Mouse (Mus musculus) limb, embryonic 14.5 days (tissue): ENCODE measurements around the gene Hspa2. TPM values are rescaled to one million over a fixed set of nuclear protein-coding genes. Genes with fewer than 3 reads are reported as not detected.
A peak's percentile ranks its signal among the peaks of the same experiment; 100 is the strongest.

Experiments
- ATAC-seq: fragments of 200-750 bp; cut with Nextera tagmentation; 2 replicates; pipeline ENCODE4 v1.8.0; 2017; ENCODE audit warnings: low read depth, moderate number of reproducible peaks, moderate TSS enrichment; ENCODE audit not compliant: low FRiP score
- DNase-seq: peaks from one replicate; pipeline ENCODE4 v3.0.0-alpha.2; 2015; ENCODE audit warnings: low spot score
- H3K27ac ChIP-seq: fragments of 300-500 bp; sonication (generic); replicated peaks from 2 replicates; pipeline ENCODE4 v1.5.1; 2014; ENCODE audit warnings: low read depth, mild to moderate bottlenecking, low read length, moderate library complexity, mixed read lengths
- H3K27me3 ChIP-seq: fragments of 300-500 bp; sonication (generic); 2 replicates; pipeline ENCODE4 v1.6.1; 2014; ENCODE audit warnings: low read length, mixed read lengths; ENCODE audit not compliant: control insufficient read depth, insufficient read depth
- H3K36me3 ChIP-seq: fragments of 300-500 bp; sonication (generic); 2 replicates; pipeline ENCODE4 v1.6.1; 2014; ENCODE audit warnings: mild to moderate bottlenecking, low read length, moderate library complexity, mixed read lengths; ENCODE audit not compliant: control insufficient read depth, insufficient read depth
- H3K4me1 ChIP-seq: fragments of 300-500 bp; sonication (generic); 2 replicates; pipeline ENCODE4 v1.6.1; 2014; ENCODE audit warnings: antibody characterized with exemption, low read length, mixed read lengths; ENCODE audit not compliant: control insufficient read depth, insufficient read depth
- H3K4me2 ChIP-seq: fragments of 300-500 bp; sonication (generic); replicated peaks from 2 replicates; pipeline ENCODE4 v1.6.1; 2014; ENCODE audit warnings: low read depth, mild to moderate bottlenecking, low read length, moderate library complexity; ENCODE audit not compliant: severe bottlenecking
- H3K4me3 ChIP-seq: fragments of 300-500 bp; sonication (generic); replicated peaks from 2 replicates; pipeline ENCODE4 v1.5.1; 2014; ENCODE audit warnings: low read length
- H3K9ac ChIP-seq: fragments of 300-500 bp; sonication (generic); 2 replicates; pipeline ENCODE4 v1.6.1; 2014; ENCODE audit warnings: mild to moderate bottlenecking, low read depth, low read length, moderate library complexity; ENCODE audit not compliant: severe bottlenecking
- H3K9me3 ChIP-seq: fragments of 300-500 bp; sonication (generic); 2 replicates; pipeline ENCODE4 v1.6.1; 2016; ENCODE audit warnings: low read length; ENCODE audit not compliant: control insufficient read depth
- POLR2A ChIP-seq: fragments of 200-500 bp; IDR thresholded peaks from 2 replicates; pipeline ENCODE4 v1.8.0; 2012; ENCODE audit warnings: inconsistent platforms, mild to moderate bottlenecking, moderate library complexity, borderline replicate concordance; ENCODE audit not compliant: insufficient read depth, insufficient read length; ENCODE audit errors: extremely low read depth
- WGBS: fragments of 180-500 bp; shearing (Covaris S2); extraction: QIAGEN DNeasy Blood & Tissue Kit; methylation state at CpG from one replicate; pipeline ENCODE4 v1.1.7; 2014; 5-methylcytosine and 5-hydroxymethylcytosine counted together
- polyA plus RNA-seq, 2 experiments: library from polyadenylated mRNA; depleted of rRNA in 1 of 2; stranded (reverse) in 1 of 2; unstranded in 1 of 2; fragments of >200 nt; fragmentation: Nextera tagmentation in 1 of 2; extraction: Ambion mirVana in 1 of 2; gene quantifications; 2 replicates each; pipeline versions ENCODE4 v1.2.1 to v1.2.3; 2012 to 2014

The Hspa2 gene
- polyA plus RNA-seq (2012; rRNA removed) (5.1 and 6.7 TPM in 2 replicates), polyA plus RNA-seq (2014; fragmentation: Nextera tagmentation; extraction: Ambion mirVana) (7.7 and 8.3 TPM in 2 replicates)

DNA sequence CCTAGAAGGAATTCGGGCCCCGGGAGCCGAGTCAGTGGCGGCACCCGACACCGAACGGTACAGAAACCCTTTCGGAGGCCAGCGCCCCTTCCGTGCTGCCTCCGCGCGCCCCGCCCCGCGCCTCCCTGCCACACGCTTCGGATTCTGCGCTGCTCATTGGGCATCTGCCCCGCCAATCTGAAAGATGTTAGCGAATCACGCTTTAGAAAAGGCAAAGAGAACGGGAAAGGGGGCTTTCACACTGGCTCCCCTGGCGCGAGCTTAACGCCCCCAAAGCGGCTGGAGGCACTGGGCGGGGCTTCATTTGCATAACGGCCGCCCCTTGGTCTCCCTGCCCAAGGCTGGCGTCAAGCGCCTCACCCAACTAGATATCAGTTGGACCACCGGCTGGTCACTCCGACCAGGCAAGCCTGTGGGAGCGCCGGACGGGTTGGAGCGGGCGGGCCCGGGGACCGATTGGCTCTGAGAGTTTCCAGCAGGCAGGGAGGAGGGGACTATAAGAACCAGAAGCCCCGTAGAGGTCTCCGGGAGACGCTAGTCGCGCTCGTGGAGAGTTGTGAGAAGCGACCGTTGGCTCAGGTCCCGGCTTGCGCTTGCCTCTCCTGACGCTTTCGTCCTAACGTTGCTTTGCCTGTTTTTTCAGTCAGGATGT, at the start of gene Hspa2:
TSS of gene Hspa2 (plus strand) at position 291 of the 652 bp plus-strand sequence.
- 2% methylated on average over 41 of the region's 54 CpGs for WGBS
- no peaks in the 10 kb centered on the region for H3K9me3 ChIP-seq
- ATAC-seq (peak; percentile 95), DNase-seq (peak; percentile 99)
- peak within 1 kb of the TSS; percentile 62 for H3K9ac ChIP-seq
- H3K27me3 ChIP-seq: peaks cover 28% of the 10 kb centered on the region
- H3K27ac ChIP-seq: peak within 1 kb of the TSS; percentile 82
- H3K4me1 ChIP-seq: peaks cover 18% of the 10 kb centered on the region; the same call in 1 of the 2 replicates
- peak; percentile 71; the same call in 1 of the 2 replicates for TF ChIP-seq POLR2A
- no peaks in the 10 kb centered on the region for H3K36me3 ChIP-seq
- peak within 1 kb of the TSS; percentile 66 for H3K4me3 ChIP-seq
- peak within 1 kb of the TSS; percentile 90 for H3K4me2 ChIP-seq

DNA sequence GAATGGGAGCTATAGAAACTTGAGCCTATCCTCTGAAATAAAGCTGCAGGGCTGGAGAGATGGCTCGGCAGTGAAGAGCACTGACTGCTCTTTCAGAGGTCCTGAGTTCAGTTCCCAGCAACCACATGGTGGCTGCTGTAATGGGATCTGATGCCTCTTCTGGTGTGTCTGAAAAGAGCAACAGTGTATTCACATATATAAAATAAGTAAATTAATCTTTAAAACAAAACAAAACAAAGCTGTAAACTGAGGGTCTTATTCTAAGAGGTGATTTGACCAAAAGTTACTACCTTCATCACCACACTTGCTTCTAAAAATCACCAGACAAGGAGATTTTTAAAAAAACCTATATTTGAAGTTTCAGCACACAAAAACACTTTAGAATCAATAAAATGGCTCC, 43.1 kb upstream of the Hspa2 start:
- Histone ChIP-seq H3K27me3 (no peaks in the 10 kb centered on the region), H3K4me1 (no peaks in the 10 kb centered on the region), H3K9me3 (no peaks in the 10 kb centered on the region), H3K4me2 (no peak overlapping the region), H3K9ac (no peak overlapping the region), H3K27ac (no peak overlapping the region), H3K4me3 (no peak overlapping the region), H3K36me3 (0 out of 2 replicates have a peak, but pooled peaks cover 14% of the 10 kb centered on the region)
- WGBS: 56% methylated on average over 1 of the region's 1 CpGs
- DNase-seq (no peak), ATAC-seq (no peak)
- no peak for TF ChIP-seq POLR2A

DNA sequence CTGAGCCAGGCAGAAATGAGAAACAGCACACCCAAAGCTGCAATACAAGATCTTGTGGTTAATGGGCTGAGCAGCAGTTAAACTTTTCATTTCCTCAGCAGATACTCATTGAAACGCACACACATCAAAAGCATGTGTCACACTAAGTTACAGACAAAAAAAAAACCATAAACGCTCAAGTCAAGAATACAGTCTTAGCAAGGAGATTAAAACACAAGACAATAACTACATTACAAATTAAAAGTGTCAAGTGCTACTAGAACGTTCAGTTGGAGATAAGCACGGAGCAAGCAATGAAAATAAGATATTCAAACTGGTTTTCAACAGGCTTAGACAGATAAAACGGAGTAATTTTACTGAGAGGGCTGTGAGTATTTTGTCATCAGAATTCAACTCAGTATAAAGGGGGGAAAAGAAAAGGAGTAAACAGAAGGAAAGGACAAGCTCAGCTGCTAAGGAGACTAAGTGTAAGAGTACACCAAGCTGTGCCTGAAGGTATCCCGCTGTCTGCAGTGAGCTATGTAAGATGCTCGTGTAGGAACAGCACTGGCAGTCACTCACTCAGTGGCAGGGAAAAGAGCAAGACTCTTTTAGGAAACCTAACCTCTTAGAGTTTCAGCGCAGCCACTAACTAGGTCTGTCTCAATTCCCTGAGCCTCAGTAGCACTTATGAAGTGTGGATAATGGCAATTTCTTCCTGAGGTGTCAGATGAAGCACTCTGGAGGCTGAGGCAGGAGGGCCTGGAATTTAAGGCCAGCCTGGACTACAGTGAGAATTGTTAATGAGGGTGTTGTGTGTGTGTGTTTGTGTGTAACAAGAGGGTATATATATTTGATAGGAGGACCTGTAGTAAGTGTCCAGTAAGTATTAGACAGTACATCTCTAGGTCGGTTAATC, 42.3 kb upstream of the Hspa2 start:
- H3K27ac ChIP-seq: peak overlapping the region; percentile 5; the same call in 1 of the 2 replicates
- TF ChIP-seq POLR2A: no peak
- DNase-seq: no peak

GRCm38 (mm10) chr12:76362303-76362676, 41.7 kb upstream of the Hspa2 start:
- peaks cover 5% of the 10 kb centered on the region for H3K4me1 ChIP-seq
- no peaks in the 10 kb centered on the region for H3K9me3 ChIP-seq
- 0 out of 2 replicates have a peak, but pooled peaks cover 10% of the 10 kb centered on the region for H3K36me3 ChIP-seq
- 81% methylated on average over 9 of the region's 9 CpGs for WGBS
- H3K9ac ChIP-seq: no peak overlapping the region
- TF ChIP-seq POLR2A: no peak
- H3K27ac ChIP-seq: peak overlapping the region; percentile 5; the same call in 1 of the 2 replicates
- H3K27me3 ChIP-seq: no peaks in the 10 kb centered on the region
- ATAC-seq (no peak), DNase-seq (no peak)
- H3K4me2 ChIP-seq: no peak overlapping the region
- no peak overlapping the region for H3K4me3 ChIP-seq

More for the DNA sequence above, 42.3 kb upstream of the Hspa2 start:
- WGBS: 45% methylated on average over 9 of the region's 9 CpGs
- Histone ChIP-seq H3K4me1 (no peaks in the 10 kb centered on the region), H3K9me3 (no peaks in the 10 kb centered on the region), H3K9ac (no peak overlapping the region), H3K27me3 (no peaks in the 10 kb centered on the region), H3K36me3 (0 out of 2 replicates have a peak, but pooled peaks cover 14% of the 10 kb centered on the region), H3K4me3 (no peak overlapping the region), H3K4me2 (no peak overlapping the region)
- ATAC-seq: no peak

GRCm38 (mm10) chr12:76366276-76366675, 37.7 kb upstream of the Hspa2 start:
- Histone ChIP-seq H3K27me3 (no peaks in the 10 kb centered on the region), H3K36me3 (0 out of 2 replicates have a peak, but pooled peaks cover 9% of the 10 kb centered on the region), H3K9ac (no peak overlapping the region), H3K4me2 (no peak overlapping the region), H3K9me3 (no peaks in the 10 kb centered on the region), H3K4me3 (no peak overlapping the region), H3K27ac (no peak overlapping the region), H3K4me1 (peaks cover 19% of the 10 kb centered on the region)
- DNase-seq (no peak), ATAC-seq (no peak)
- TF ChIP-seq POLR2A: no peak
- 81% methylated on average over 3 of the region's 3 CpGs for WGBS
